Mouse (Mus musculus) heart, postnatal 10 days (tissue): ENCODE results near the gene Nkx2-5. TPM values are rescaled to one million over a fixed set of nuclear protein-coding genes. Genes with fewer than 3 reads are reported as not detected.

Experiments
- DNase-seq, 2 experiments: peaks; one replicate each; pipeline ENCODE4 v3.0.0; 2021
- intact Hi-C: fragments of 180-260 bp; cut with DNase I; formaldehyde crosslinking; loops from one replicate; pipeline ENCODE4 v1.15.1; 2025
- total RNA-seq, 2 experiments: library from RNA; stranded (reverse); gene quantifications; 2 replicates each; pipeline ENCODE4 v1.2.3; 2021

Nkx2-5 gene
- total RNA-seq, result 10 to 100 TPM; 77.5 to 93.1 TPM

DNA sequence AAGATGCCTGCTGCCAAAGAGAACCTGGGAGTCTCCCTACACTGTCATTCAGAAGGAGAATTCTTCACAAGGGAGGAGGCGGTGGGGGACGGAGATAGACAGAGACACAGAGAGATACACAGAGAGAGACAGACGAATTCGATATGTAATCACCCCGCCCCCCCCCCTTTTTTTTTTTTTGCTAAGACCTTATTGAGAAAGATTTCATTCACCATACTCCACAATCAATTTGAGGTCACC, at the start of gene Nkx2-5:
Gene Nkx2-5, minus strand, starts transcription at position 101 of the 240 bp plus-strand sequence.
- intact Hi-C loops, result loop anchor here (5.0 kb wide), 1 partner anchor 42 kb away; no protein-coding TSS in a partner anchor
- no peak for DNase-seq

DNA sequence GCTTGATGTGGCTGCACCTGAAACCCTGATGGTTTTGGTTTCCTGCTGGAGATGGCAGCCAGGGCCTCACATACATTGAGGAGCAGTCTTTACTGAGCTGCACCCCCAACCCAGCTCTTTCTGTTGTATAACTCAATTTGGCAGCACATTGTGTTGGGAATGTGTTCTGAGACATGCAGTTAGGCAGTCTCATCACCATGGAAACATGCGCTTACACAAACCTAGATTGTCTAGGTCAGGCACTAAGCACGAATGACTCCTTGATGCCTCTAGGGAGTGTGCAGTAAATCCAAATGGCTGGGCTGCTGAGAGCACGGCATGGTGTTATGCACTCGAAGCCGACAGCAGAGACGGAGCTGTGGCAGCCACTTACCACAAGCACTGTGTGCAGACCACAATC, 49.5 kb upstream of the Nkx2-5 start:
- DNase-seq, result no peak
- intact Hi-C loops, result no loop called here

DNA sequence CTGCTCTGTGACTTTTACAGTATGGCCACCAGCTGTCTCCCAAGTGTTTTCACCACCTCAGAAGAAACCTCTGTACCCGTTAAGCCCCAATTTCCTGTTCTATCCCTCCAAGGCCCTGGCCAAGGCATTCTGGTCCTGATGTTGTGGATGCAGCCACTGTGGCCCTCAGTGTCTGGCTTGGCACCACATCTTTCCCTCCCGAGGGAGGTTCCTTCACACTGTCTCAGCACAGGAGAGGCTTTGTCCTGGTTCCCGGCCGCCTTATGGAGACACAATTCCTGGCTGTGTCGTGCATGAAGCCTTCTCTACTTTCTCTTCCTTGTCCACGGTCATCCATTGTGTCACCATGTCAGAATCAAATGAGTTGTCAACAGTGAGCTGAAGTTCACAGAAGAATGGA, 48.7 kb upstream of the Nkx2-5 start:
- intact Hi-C loops, result no loop called here
- no peak for DNase-seq

DNA sequence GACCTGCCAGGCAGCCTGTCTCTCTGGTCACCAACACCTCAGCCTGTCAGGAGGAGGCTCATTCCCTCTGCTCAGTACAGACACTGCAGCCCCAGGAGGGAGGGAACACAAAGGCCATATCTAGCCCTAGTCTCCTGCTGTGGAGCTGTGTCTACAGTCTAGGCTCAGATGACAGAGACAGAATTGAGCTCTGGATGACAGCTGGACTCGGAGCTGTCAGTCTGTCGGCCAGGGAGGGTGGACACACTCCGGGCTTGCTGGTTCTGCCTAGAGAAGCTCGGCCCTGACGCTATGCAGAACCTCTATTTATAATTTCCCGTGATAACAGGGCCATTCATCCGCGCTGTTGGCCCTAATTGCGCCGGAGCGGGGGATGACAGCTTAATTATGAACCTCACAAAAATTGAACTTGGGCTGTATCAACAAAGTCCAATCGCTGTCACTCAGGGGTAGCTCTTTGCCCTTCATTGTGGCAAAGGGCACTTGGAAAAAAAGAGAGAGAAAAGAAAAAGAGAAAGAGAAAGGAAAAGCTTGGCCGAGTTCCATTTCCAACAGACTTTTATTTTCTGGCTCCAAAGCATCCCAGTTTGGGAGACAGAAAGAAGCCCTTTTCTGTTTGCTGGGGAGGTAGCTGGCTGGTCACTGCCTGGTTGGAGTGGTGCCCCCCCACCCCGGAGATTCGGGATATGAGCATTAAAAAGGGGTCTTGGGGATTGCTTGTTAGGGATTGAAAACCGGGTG, 48.0 kb upstream of the Nkx2-5 start:
- intact Hi-C loops, result no loop called here

DNA sequence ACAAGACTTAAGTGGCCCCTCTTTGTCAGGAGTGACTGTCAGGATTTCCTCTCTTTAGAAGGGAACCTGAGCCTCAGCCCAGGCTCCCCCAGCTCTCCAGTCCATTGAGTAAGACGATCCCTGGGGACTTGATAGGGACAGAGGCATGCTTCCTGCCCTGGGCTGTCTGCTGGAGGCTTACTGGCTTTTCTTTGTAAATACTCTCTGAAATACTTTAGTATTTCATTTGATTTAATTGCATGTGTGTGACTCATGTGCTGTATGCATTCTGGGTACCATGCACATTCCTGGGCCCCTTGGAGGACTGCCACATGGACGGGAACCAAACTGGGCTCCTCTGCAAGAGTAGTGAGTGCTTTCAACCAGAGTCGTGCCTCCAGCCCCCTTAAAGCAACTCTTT, 43.1 kb upstream of the Nkx2-5 start:
- intact Hi-C loops, result loop anchor here (5.0 kb wide), 1 partner anchor 46 kb away; no protein-coding TSS in a partner anchor
- DNase-seq, result peak in 1 of 2 experiments; percentile 48

More for the DNA sequence above, 48.0 kb upstream of the Nkx2-5 start:
- DNase-seq, result peak; percentile 61 to 73

DNA sequence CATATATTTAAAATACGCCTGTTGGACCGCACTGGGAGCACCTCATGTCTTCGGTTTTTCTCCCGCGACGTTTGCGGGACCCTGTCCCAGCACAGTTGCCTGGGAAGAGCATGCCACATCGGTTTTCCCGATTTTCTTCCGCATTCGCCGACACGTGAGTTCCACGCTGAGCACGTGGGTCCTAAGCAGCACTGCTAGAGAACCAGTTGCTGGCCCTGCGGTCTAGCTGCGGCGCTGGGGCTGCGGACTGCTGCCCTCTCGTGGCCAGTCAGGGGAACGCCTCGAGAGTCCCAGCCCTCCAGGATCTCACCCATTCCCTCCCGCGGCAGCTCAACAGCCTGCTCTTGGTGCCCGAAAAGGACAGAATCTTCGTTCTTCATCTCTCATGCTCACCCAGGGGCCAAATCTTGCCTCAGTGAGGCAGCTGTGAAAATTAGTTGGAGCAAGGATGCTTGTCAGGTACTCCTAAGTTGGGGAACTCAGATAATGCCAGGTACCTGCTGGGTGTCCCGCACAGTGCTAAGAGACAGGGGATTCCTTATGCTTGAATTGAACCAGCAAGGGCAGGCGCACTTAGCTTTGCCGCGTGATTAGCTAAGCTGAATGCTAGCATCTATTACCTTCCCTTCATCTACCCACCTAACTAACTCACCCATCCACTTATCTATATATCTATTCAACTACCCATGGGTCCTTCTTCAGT, 41.4 kb upstream of the Nkx2-5 start:
- DNase-seq, result peak; percentile 91 to 93
- intact Hi-C loops, result loop anchor here (1.0 to 5.0 kb wide), 2 partner anchors 44 to 226 kb away; no protein-coding TSS in a partner anchor

DNA sequence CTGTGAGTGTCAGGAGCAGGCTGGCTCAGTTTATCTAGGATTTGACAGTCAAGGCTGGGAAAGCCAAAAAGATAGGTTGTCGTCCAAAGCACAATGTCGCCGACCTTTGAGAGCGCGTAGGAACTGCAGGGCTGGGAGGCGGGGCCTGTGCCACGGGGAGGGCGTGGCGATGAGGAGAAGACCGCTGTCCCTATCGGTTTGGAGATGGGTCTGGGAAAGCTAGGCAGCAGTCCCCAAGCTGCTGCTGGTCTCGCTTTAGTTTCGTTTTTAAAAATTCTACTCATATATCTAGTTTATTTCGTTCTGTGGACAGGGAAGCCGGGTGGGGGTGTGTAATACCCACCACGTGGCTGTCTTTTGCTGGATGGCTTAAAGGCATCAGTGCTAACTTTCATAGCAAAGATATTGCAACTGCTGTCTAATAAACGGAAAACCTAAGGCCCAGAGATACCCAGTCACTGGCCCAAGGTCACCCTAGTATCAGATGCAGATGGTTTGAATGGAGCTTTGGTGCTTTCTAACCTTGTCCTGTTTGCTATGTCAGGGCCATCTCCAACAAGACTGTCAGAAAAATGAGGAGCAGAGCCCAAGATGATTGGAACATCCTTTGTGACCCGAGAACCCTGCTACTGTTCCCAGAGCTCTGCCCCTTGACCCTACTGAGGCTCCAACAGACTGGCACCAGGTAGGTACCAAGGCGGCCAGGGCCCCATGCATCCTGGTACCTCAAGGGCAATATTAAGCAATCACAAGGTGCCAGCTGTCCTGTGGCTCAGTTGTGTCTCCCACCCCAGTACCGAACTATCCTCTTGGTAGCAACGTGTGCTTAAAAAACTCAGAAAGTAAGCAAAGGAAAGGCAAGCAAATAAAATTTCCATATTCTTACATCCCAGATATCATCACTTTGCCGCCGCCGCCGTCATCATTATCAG, 40.5 kb upstream of the Nkx2-5 start:
- intact Hi-C loops, result loop anchor here (1.0 to 5.0 kb wide), 5 partner anchors 16 to 423 kb away; no protein-coding TSS in a partner anchor

DNA sequence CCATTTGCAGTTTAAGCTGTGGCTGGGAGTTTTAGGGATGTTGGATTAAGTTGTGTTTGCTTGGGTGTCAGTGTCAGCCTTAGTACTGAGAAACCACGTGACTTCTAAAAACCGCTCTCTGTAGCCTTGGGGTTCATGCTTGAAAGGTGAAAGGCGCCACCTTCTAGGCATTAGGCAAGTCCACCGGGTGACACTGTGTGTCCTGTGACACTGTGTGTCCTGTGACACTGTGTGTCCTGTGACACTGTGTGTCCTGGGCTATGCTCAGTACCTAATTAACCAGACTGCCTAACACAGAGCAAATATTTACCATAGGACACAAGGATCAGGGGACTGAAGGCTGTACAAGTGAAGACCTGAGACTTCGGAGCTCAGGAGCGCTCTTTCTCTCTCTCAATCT, 38.8 kb upstream of the Nkx2-5 start:
- intact Hi-C loops, result no loop called here
- DNase-seq, result no peak

More for the DNA sequence above, 40.5 kb upstream of the Nkx2-5 start:
- peak; percentile 91 to 93 for DNase-seq

DNA sequence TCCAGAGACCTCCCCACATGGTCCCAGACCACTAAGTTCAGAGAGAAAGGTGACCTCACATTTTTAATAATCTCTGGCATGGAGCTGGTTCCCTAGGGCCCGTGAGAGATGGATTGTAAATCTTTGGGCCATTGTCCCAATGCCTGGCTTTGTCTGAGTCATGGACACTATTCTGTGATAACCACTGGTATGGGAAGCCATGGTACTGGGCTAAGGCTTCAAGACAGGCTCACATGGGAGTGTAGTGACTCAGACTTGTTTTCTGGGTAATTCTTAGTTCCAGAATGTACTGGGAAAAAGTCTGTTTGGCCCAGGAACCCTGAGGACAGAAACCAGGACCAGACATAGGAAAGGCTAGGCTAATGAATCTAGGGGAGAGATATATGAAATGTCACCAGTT, 37.9 kb upstream of the Nkx2-5 start:
- intact Hi-C loops, result no loop called here

DNA sequence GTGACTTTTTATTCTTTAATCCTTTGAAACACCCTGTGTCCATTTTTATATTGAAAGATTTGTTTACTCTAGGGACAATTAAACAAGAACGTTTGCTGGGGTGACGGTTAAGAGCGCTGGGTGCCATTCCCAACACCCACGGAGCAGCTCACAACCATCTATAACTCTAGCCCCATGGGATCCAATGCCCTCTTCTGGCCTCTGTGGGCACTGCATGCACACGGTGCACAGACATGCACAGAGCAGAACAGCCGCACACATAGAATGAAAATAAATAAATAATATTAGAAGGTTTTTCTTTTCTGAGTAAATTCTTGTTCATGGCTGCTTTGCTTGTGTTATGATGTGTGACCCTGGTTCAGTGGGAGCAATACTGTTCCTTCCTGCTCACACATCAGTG, 34.4 kb upstream of the Nkx2-5 start:
- intact Hi-C loops, result no loop called here
- DNase-seq, result no peak

More for the DNA sequence above, 37.9 kb upstream of the Nkx2-5 start:
- DNase-seq, result no peak

DNA sequence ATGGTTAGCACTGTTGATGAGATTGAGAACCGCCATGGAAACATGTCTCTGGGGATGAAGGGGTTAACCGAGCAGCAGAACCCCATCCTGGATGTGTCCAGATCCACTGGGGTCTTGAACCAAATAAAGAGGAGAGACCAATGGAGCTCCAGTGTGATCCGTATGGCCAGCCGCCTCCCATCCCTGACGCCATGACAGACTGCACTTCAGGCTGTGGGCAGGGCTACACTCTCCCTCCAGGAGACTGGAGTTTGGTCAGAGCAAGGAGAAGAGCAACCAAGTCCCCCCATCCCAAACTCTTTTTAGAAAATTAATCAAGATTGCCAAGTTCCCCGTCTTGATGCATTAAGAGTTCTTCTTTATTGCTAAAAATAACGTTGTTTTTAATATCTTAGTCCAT, 33.1 kb upstream of the Nkx2-5 start:
- no peak for DNase-seq

DNA sequence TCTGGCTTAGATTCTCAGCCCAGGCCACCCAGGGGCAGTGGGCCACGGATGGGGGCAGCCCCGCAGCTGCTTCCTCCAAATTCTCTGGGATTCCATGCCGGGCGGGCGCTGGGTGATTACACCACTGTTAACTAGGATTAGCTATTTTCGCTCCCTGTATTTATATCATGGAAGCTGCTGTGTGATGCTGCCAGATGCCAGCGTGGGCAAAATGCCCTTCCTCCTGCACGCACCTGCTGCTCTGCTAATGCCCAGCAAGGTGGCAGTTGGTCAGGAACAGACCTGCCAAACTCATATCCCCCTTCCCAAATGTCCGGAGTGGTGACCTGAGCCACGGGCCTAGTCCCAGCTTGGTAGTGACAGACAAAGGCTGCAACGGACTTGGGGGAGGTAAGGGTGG, 29.7 kb upstream of the Nkx2-5 start:
- intact Hi-C loops, result no loop called here
- DNase-seq, result no peak

More for the DNA sequence above, 33.1 kb upstream of the Nkx2-5 start:
- intact Hi-C loops, result no loop called here

DNA sequence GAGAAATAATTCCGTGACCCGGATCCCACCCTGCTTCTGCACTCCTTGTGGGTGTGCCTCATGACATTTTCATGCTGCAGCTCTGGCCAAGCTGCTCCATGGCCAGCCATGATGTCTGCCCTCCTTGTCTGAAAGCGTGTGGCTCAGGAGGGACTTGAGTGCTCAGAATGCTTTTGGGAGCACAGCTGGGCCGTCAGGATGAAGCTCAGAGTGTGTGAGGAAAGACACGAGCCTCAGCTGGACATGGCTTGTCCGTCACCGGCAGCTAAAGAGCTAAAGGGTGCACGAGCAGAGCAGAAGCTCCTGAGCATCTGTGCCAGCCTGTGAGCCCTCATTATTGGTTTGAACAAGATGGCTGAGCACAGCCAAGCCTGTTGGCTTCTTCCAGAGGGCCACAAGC, 28.7 kb upstream of the Nkx2-5 start:
- no peak for DNase-seq
- intact Hi-C loops, result no loop called here

DNA sequence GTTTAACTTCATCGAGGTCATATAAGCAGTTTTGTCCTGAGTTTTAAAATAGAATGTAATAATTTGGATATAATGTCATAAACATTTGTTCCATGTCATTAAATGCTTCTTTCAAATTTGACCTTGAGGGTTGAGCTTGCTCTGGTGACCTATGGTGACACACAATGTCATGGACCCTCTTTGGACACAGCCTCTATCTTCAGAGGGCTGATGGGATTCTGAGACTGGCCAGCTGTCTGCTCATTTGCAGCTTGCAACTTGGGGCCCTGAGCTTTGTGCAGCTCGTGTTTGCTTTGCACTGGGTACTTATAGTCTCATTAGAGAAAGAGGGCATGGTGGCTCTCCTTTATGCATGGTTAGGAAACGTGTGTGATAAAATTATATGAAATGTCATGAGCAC, 28.1 kb upstream of the Nkx2-5 start:
- no peak for DNase-seq
- intact Hi-C loops, result no loop called here

DNA sequence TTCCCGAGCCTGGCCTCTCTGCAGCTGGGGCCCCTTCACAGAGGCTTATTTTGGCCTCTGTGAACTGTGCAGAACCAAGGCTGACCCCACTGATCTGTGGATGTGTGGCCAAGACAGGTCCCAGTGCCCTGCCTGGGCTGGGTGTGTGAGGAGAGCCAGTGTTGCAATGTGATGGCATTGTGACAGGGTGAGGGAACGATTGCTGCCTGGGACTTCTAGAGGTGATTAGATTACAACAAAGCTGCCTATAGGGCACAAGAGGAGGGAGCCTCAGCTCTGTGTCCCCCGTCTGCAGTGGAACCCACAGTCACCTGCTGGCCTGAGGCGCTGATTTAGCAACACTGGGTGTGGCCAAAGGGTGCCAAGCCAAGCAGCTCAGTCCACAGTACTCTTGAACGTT, 23.9 kb upstream of the Nkx2-5 start:
- DNase-seq, result peak; percentile 75 to 87
- intact Hi-C loops, result loop anchor here (2.0 kb wide), 2 partner anchors 16 to 18 kb away; no protein-coding TSS in a partner anchor

DNA sequence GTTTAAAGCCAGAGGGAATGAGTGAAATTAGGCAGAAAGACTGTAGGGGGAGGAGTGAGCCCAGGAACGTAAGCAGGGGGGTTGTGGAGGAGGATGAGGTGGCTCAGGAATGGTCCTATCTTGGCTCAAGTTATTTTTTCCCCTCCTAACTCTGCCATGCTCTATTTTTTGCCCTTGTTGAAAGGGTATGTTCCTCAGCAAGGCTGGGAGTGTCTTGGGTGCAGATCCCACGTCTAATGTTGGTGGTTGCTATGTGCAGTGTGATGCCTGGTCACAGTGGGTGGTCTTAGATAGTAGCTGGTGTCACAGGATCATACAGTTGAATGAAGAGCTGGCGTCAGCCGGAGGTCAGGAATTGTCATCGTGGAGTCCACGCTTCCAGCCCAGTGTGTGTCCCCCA, 20.3 kb upstream of the Nkx2-5 start:
- DNase-seq, result peak in 1 of 2 experiments; percentile 56
- intact Hi-C loops, result no loop called here

DNA sequence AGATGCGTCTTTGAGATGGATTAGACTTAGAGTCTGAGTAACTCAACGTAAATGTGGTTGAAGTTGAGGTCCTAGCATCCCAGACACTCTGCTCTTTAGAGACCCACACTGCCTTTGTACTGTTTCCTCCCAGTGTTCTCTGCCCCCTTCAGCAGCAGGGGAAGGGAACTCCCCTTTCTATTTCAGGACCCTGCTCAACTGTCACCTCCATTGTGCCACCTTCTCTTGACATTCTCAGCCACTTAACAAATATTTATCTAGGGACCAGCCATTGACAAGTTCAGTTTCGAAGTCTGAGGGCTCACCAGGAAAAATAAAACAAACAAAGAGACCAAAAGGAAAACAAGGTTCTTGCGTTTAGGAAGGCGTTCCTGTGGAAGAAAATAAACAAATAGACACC, 19.5 kb upstream of the Nkx2-5 start:
- DNase-seq, result no peak
- intact Hi-C loops, result no loop called here

DNA sequence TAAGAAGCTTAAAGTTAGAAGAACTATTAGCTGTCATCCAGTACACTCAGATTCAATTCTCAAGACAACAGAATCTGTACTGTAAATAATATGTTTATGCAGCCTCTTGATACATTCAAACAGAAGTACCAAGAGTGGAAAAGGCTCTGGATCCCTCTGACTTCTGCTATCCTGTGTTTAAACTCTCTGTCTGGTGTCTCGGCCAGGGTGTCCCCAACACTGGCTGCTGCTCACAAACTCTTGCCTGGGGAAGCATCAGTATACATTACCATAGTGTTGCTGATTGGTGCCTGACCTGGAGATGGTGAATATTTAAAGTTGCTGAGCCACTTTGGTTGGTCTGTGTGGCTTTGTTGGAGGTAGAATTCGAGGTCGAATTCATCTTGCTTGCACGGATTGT, 17.0 kb upstream of the Nkx2-5 start:
- no peak for DNase-seq
- intact Hi-C loops, result no loop called here

DNA sequence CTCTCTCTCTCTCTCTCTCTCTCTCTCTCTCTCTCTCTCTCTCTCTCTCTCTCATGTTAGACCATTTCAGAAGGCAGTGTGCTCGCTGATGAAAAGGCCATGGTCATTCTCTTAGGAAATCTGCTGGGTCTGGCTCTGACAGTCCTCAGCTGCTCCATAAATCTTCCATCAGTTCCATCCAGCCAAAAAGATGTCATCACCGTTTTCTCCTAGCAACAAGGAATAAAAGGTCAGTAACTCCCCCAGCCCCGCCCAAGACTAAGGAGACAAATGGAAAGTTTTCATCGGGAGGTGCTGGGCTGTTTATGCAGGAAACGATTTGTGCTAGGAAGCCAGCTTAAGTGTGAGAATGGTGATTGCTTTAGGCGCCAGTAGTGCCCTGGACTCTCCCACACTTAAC, 16.6 kb upstream of the Nkx2-5 start:
- intact Hi-C loops, result no loop called here
- DNase-seq, result peak; percentile 87 to 88

DNA sequence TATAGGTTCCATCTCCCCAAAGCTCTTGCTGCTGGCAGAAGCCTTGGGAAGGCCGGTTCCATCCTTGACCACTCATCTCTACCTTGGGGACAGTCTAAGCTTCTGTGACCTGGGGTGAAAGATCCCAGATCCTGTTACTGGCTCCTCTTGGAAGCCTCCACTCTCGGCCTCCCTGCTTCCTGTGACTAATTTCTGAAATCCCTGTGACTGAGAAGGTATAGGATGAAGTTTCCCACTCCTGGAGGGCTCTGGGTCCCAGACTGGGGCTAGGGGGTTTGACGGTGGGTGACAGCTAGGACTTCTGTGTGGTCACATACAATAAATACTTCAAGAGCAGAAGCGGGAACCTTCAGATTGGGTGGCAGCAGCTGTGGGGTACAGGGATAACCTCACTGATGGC, 16.1 kb upstream of the Nkx2-5 start:
- intact Hi-C loops, result no loop called here
- DNase-seq, result no peak

DNA sequence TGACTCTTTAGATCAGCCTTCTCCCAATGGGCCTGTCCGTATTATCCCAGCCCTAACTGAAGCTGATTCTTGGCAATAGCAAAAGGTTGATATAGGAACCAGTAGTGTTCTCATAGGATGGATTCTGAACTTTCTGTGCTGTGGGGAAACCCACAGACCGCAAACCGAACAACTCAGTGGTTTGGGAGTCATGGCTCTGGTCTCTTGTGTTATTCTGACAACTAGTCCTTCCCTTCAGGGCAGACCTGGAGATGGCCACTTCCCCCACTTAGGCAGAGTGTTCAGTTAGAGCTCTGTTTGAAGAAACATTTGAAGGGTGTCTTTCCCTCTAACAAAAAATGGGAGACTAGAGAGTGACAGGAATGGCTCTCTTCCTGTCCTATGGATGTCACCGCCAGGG, 7.5 kb upstream of the Nkx2-5 start:
- intact Hi-C loops, result no loop called here
- peak in 1 of 2 experiments; percentile 24 for DNase-seq
